Mouse (Mus musculus) testis, adult 2 months (tissue): Measurements from ENCODE around the gene Hoxa4.

Source experiments
- CTCF ChIP-seq: fragments of 200-500 bp; IDR thresholded peaks from 2 replicates; pipeline ENCODE4 v1.5.1; 2012; ENCODE audit warnings: low read depth, mild to moderate bottlenecking, inconsistent platforms, low read length, moderate library complexity; ENCODE audit not compliant: control insufficient read depth, insufficient read depth, insufficient replicate concordance
- POLR2A ChIP-seq: fragments of 200-500 bp; IDR thresholded peaks from 2 replicates; pipeline ENCODE4 v1.6.1; 2012; ENCODE audit warnings: low read depth, mild to moderate bottlenecking, inconsistent platforms, low read length, moderate library complexity; ENCODE audit not compliant: control insufficient read depth

GRCm38 (mm10) chr6:52221993-52222685 is 30.6 kb upstream of the Hoxa4 start:
- TF ChIP-seq CTCF = no peak
- TF ChIP-seq POLR2A = no peak
